Mouse (Mus musculus): ENCODE results near the gene Rasgrp3. TPM values are rescaled to one million over a fixed set of nuclear protein-coding genes. Genes with fewer than 3 reads are reported as not detected.
"Not testable (repeated sequence)": the region's sequence is repeated elsewhere in the genome, so short reads cannot be mapped to it uniquely, and the experiment has no call there.

Rasgrp3 gene
- polyA plus RNA-seq, 1 experiment from 2014 or later = 5.7 TPM

DNA sequence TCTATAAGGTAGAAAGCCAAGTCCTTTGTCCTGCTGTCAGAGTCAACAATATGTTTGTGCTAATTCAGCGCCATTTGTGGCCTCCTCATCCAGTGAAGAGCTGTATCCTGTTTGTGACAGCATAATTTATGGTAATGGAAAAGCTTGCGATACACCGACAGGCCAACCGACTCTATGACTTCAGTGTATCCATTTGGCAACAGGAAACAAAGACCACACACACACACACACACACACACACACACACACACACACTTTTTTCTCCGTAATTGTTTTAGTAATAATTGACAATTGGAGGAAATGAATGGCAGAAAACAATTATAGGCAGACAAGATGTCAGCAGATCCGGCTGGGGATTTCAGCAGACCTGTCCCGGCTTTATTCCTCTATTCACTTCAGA, 4.9 kb downstream of the Rasgrp3 start:
- no peak overlapping the region for H3K27ac ChIP-seq
- no peak overlapping the region for H3K9ac ChIP-seq
- no peaks in the 10 kb centered on the region for H3K4me1 ChIP-seq
- 69% methylated on average over 7 of the region's 7 CpGs for WGBS
- H3K4me2 ChIP-seq = no peak overlapping the region
- no peaks in the 10 kb centered on the region for H3K27me3 ChIP-seq
- no peak for ATAC-seq (ENCODE audit: low FRiP score)
- no peaks in the 10 kb centered on the region for H3K9me3 ChIP-seq
- H3K36me3 ChIP-seq (replicated peaks) = no peaks in the 10 kb centered on the region
- H3K4me3 ChIP-seq (replicated peaks) = no peak overlapping the region

- Histone ChIP-seq H3K4me3 (replicated peaks) (no peak overlapping the region), H3K36me3 (replicated peaks) (no peaks in the 10 kb centered on the region), H3K27ac (no peak overlapping the region), H3K9me3 (no peaks in the 10 kb centered on the region), H3K27me3 (no peaks in the 10 kb centered on the region), H3K4me1 (no peaks in the 10 kb centered on the region), H3K4me2 (no peak overlapping the region), H3K9ac (no peak overlapping the region)
- ATAC-seq (ENCODE audit: low FRiP score) = no peak
- 89% methylated on average over 5 of the region's 5 CpGs for WGBS
Observed at GRCm38 (mm10) chr17:75441260-75441830, 5.6 kb downstream of the Rasgrp3 start.

GRCm38 (mm10) chr17:75442352-75442751, 6.7 kb downstream of the Rasgrp3 start:
- no peak overlapping the region for H3K27ac ChIP-seq
- no peaks in the 10 kb centered on the region for H3K9me3 ChIP-seq
- H3K36me3 ChIP-seq (replicated peaks) = no peaks in the 10 kb centered on the region
- H3K4me2 ChIP-seq = no peak overlapping the region
- WGBS = 96% methylated on average over 8 of the region's 8 CpGs
- H3K27me3 ChIP-seq = no peaks in the 10 kb centered on the region
- H3K9ac ChIP-seq = no peak overlapping the region
- no peak overlapping the region for H3K4me3 ChIP-seq (replicated peaks)
- no peaks in the 10 kb centered on the region for H3K4me1 ChIP-seq
- no peak for ATAC-seq (ENCODE audit: low FRiP score)

- Histone ChIP-seq H3K4me2 (no peak overlapping the region), H3K27me3 (no peaks in the 10 kb centered on the region), H3K36me3 (replicated peaks) (no peaks in the 10 kb centered on the region), H3K4me3 (replicated peaks) (no peak overlapping the region), H3K9ac (no peak overlapping the region), H3K9me3 (no peaks in the 10 kb centered on the region), H3K27ac (no peak overlapping the region), H3K4me1 (no peaks in the 10 kb centered on the region)
- no peak for ATAC-seq (ENCODE audit: low FRiP score)
- whole genome bisulfite sequencing = 83% methylated on average over 6 of the region's 6 CpGs
Observed at GRCm38 (mm10) chr17:75443064-75443621, 7.4 kb downstream of the Rasgrp3 start.

GRCm38 (mm10) chr17:75448257-75448656, 12.6 kb downstream of the Rasgrp3 start:
- Histone ChIP-seq H3K4me3 (replicated peaks) (no peak overlapping the region), H3K27ac (no peak overlapping the region), H3K9ac (no peak overlapping the region), H3K4me2 (no peak overlapping the region), H3K36me3 (replicated peaks) (no peaks in the 10 kb centered on the region), H3K9me3 (no peaks in the 10 kb centered on the region), H3K27me3 (no peaks in the 10 kb centered on the region), H3K4me1 (no peaks in the 10 kb centered on the region)
- 96% methylated on average over 3 of the region's 3 CpGs for WGBS
- no peak for ATAC-seq (ENCODE audit: low FRiP score)

DNA sequence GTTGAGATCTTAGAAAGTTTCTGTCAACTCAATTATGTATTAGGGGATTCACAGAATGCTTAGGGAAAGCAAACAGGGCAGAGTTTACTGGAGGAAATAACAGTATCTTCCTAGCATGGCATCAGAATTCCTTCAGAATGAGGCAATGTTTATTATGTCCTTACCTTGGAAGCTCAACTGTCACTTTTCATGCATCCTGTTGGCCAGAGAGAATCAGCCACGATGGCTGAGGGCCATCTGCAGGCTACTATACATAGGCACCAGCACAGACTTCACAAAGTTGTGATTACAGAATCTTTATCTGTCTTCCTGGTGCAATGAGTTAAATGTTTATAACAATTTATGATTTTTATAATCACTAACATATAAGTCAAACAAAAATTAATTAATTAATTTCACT, 13.3 kb downstream of the Rasgrp3 start:
- H3K4me1 ChIP-seq = no peaks in the 10 kb centered on the region
- no peak overlapping the region for H3K27ac ChIP-seq
- H3K27me3 ChIP-seq = no peaks in the 10 kb centered on the region
- no peak overlapping the region for H3K9ac ChIP-seq
- 82% methylated on average over 1 of the region's 1 CpGs for WGBS
- no peak overlapping the region for H3K4me3 ChIP-seq (replicated peaks)
- H3K4me2 ChIP-seq = no peak overlapping the region
- no peaks in the 10 kb centered on the region for H3K36me3 ChIP-seq (replicated peaks)
- ATAC-seq (ENCODE audit: low FRiP score) = no peak
- no peaks in the 10 kb centered on the region for H3K9me3 ChIP-seq

- Histone ChIP-seq H3K27me3 (no peaks in the 10 kb centered on the region), H3K36me3 (replicated peaks) (no peaks in the 10 kb centered on the region), H3K9ac (no peak overlapping the region), H3K4me2 (no peak overlapping the region), H3K4me1 (no peaks in the 10 kb centered on the region), H3K27ac (no peak overlapping the region), H3K4me3 (replicated peaks) (no peak overlapping the region), H3K9me3 (no peaks in the 10 kb centered on the region)
- 84% methylated on average over 4 of the region's 4 CpGs for WGBS
- no peak for ATAC-seq (ENCODE audit: low FRiP score)
Observed at GRCm38 (mm10) chr17:75452313-75452712, 16.6 kb downstream of the Rasgrp3 start.

GRCm38 (mm10) chr17:75453639-75454038, 17.9 kb downstream of the Rasgrp3 start:
- no peak for ATAC-seq (ENCODE audit: low FRiP score)
- Histone ChIP-seq H3K9me3 (no peaks in the 10 kb centered on the region), H3K4me3 (replicated peaks) (no peak overlapping the region), H3K4me2 (no peak overlapping the region), H3K4me1 (no peaks in the 10 kb centered on the region), H3K27ac (no peak overlapping the region), H3K36me3 (replicated peaks) (no peaks in the 10 kb centered on the region), H3K9ac (no peak overlapping the region), H3K27me3 (no peaks in the 10 kb centered on the region)

DNA sequence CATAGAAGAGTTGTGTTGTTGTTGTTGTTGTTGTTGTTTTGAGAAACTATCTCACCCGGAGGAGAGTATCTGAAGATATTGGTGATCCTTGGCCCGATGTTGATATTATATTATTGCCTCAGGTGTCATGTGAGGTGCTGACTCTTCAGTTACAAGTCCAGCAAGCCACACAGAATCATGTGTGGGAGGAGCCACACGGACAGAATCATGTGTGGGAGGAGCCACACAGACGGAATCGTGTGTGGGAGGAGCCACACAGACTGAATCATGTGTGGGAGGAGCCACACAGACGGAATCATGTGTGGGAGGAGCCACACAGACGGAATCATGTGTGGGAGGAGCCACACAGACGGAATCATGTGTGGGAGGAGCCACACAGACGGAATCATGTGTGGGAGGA, 20.4 kb downstream of the Rasgrp3 start:
- not testable (repeated sequence) for H3K4me1 ChIP-seq; H3K27me3 ChIP-seq; H3K4me3 ChIP-seq (replicated peaks); H3K27ac ChIP-seq; ATAC-seq (ENCODE audit: low FRiP score); H3K4me2 ChIP-seq; H3K36me3 ChIP-seq (replicated peaks); H3K9ac ChIP-seq; H3K9me3 ChIP-seq
- WGBS = 93% methylated on average over 9 of the region's 9 CpGs

- 0 out of 2 replicates have a peak, but pooled peaks cover 7% of the 10 kb centered on the region for H3K27me3 ChIP-seq
- no peak overlapping the region for H3K4me3 ChIP-seq (replicated peaks)
- H3K9me3 ChIP-seq = no peaks in the 10 kb centered on the region
- peaks cover 9% of the 10 kb centered on the region for H3K4me1 ChIP-seq
- H3K36me3 ChIP-seq (replicated peaks) = no peaks in the 10 kb centered on the region
- no peak overlapping the region for H3K9ac ChIP-seq
- no peak overlapping the region for H3K27ac ChIP-seq
- no peak overlapping the region for H3K4me2 ChIP-seq
- ATAC-seq (ENCODE audit: low FRiP score) = no peak
- WGBS = 93% methylated on average over 6 of the region's 6 CpGs
Observed at GRCm38 (mm10) chr17:75460621-75461020, 24.9 kb downstream of the Rasgrp3 start.

GRCm38 (mm10) chr17:75461771-75462170, 26.1 kb downstream of the Rasgrp3 start:
- H3K9me3 ChIP-seq = no peaks in the 10 kb centered on the region
- no peak overlapping the region for H3K9ac ChIP-seq
- ATAC-seq (ENCODE audit: low FRiP score) = no peak
- 89% methylated on average over 1 of the region's 1 CpGs for WGBS
- peaks cover 9% of the 10 kb centered on the region for H3K4me1 ChIP-seq
- no peak overlapping the region for H3K4me3 ChIP-seq (replicated peaks)
- 0 out of 2 replicates have a peak, but pooled peaks cover 7% of the 10 kb centered on the region for H3K27me3 ChIP-seq
- no peaks in the 10 kb centered on the region for H3K36me3 ChIP-seq (replicated peaks)
- H3K4me2 ChIP-seq = no peak overlapping the region
- H3K27ac ChIP-seq = no peak overlapping the region

GRCm38 (mm10) chr17:75463223-75463622, 27.5 kb downstream of the Rasgrp3 start:
- ATAC-seq (ENCODE audit: low FRiP score); H3K4me3 ChIP-seq (replicated peaks); H3K9ac ChIP-seq; H3K27me3 ChIP-seq; H3K4me1 ChIP-seq; H3K9me3 ChIP-seq; H3K4me2 ChIP-seq; H3K36me3 ChIP-seq (replicated peaks); H3K27ac ChIP-seq: not testable (repeated sequence)
- 90% methylated on average over 1 of the region's 1 CpGs for WGBS

DNA sequence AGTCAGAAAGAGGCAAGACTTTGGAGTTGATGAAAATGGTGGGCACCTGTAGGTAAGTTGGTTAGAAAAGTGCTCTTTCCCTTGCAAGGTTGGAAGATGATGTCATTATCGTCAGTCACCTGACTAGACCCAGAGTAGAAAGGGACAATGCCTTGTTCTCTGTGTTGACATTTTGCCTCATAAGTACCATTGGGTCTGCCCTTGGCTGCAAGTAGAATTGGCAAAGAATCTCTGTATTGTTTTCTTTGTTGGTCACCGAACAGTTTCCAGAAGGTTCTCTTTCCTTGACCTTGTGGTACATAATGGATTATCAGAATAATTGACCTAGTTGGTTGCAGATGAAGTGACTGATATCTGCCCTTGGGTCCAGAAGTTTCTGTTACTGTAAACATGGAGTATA, 27.9 kb downstream of the Rasgrp3 start:
- H3K9me3 ChIP-seq = no peaks in the 10 kb centered on the region
- no peak overlapping the region for H3K4me2 ChIP-seq
- peaks cover 9% of the 10 kb centered on the region for H3K4me1 ChIP-seq
- no peaks in the 10 kb centered on the region for H3K36me3 ChIP-seq (replicated peaks)
- no peak overlapping the region for H3K9ac ChIP-seq
- H3K4me3 ChIP-seq (replicated peaks) = no peak overlapping the region
- 0 out of 2 replicates have a peak, but pooled peaks cover 7% of the 10 kb centered on the region for H3K27me3 ChIP-seq
- 85% methylated on average over 2 of the region's 2 CpGs for WGBS
- no peak overlapping the region for H3K27ac ChIP-seq
- no peak for ATAC-seq (ENCODE audit: low FRiP score)

Data from forebrain, embryonic 12.5 days (tissue).